Mouse (Mus musculus) CH12.LX (cell line): ENCODE data around the gene Lyl1.

Source experiments
- BHLHE40 ChIP-seq: IDR thresholded peaks from 2 replicates; pipeline ENCODE4 v1.6.1; 2011; ENCODE audit warnings: mild to moderate bottlenecking, low read depth, low read length, improper control_type of control experiment
- CTCF ChIP-seq, 2 experiments: IDR thresholded peaks in 1 of 2; conservative IDR thresholded peaks in 1 of 2; 2 replicates each; pipeline ENCODE4 v1.5.1; 2011 to 2012; ENCODE audit warnings: low read depth in 2 of 2, low read length in 2 of 2, improper control_type of control experiment in 1 of 2, inconsistent platforms in 1 of 2, mild to moderate bottlenecking in 1 of 2, moderate library complexity in 1 of 2
- E2F4 ChIP-seq: IDR thresholded peaks from 2 replicates; pipeline ENCODE4 v1.6.1; 2011; ENCODE audit warnings: low read depth, low read length, improper control_type of control experiment; ENCODE audit not compliant: insufficient replicate concordance
- MAX ChIP-seq: IDR thresholded peaks from 2 replicates; pipeline ENCODE4 v1.6.1; 2011; ENCODE audit warnings: low read length, improper control_type of control experiment
- POLR2A ChIP-seq: IDR thresholded peaks from 2 replicates; pipeline ENCODE4 v1.6.1; 2011; ENCODE audit warnings: low read depth, mild to moderate bottlenecking, improper control_type of control experiment, low read length
- USF2 ChIP-seq: conservative IDR thresholded peaks from 2 replicates; pipeline ENCODE4 v1.6.1; 2011; ENCODE audit warnings: low read depth, low read length, improper control_type of control experiment
- ZNF384 ChIP-seq: IDR thresholded peaks from 2 replicates; pipeline ENCODE4 v1.6.1; 2012; ENCODE audit warnings: low read depth, low read length, improper control_type of control experiment, inconsistent platforms

GRCm38 (mm10) chr8:84739401-84739742 is 38.1 kb downstream of the Lyl1 start:
- TF ChIP-seq CTCF (conservative IDR thresholded peaks at IDR 0.05 in 1 of 2, IDR thresholded peaks at IDR 0.05 in 1 of 2; ENCODE audit: low read depth in 2 of 2, low read length in 2 of 2) = no peak
- no peak for TF ChIP-seq MAX
- TF ChIP-seq POLR2A = no peak
- TF ChIP-seq ZNF384 = no peak
- no peak for TF ChIP-seq USF2
- TF ChIP-seq BHLHE40 = no peak
- no peak for TF ChIP-seq E2F4
